Mouse (Mus musculus): Measurements from ENCODE around the gene Picalm.

DNA sequence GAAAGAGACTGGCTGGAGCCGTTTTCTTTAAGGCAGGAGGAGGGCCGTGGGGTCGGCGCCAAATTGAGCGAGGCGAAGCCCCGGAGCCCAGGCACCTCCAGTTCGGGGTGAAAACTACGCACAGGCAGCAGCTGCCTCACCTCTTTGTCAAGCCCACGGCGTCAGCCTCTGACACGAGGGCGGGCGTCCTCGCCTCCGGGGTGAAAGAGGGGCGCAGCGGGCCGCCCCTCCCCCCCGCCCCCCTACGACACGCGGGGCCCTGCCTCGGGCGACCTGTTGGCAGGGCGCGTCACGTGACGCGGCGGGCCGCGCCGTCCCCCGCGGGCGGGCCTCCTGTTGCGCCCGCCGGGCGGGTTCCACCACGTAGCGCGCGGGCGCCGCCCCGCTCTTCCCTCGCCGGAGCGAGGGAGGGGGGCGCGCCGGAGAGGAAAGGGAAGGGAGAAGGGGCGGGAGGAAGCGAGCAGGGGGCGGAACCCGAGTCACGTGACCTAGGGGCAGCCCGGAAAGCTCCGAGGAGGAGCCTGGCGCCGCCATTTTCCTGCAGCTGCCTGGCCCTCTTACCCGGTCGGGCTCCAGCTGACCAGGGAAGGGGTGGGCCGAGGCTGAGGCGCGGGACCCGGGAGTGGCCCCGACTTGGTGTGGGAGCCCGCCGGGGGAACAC lies at the start of gene Picalm:
- TF ChIP-seq CTCF (IDR thresholded peaks at IDR 0.05; ENCODE audit: low read depth, low read length) (no peak), GATA1 (IDR thresholded peaks at IDR 0.05; ENCODE audit: borderline replicate concordance, low read length) (no peak), TAL1 (conservative IDR thresholded peaks at IDR 0.05; ENCODE audit: low read depth, low read length) (no peak), GATA2 (IDR thresholded peaks at IDR 0.05; ENCODE audit: borderline replicate concordance, low read depth, low read length) (no peak), POLR2AphosphoS5 (IDR thresholded peaks at IDR 0.05; ENCODE audit: insufficient replicate concordance, low read depth, low read length) (no peak)

Measured in G1E (cell line).